Mouse (Mus musculus) limb, embryonic 11.5 days (tissue): Measurements from ENCODE around the gene Nudt8. TPM values are rescaled to one million over a fixed set of nuclear protein-coding genes. Genes with fewer than 3 reads are reported as not detected.

Experiments
- ATAC-seq: fragments of 200-750 bp; cut with Nextera tagmentation; 2 replicates; pipeline ENCODE4 v1.8.0; 2017; ENCODE audit warnings: low read depth; ENCODE audit not compliant: insufficient number of reproducible peaks, low FRiP score, low TSS enrichment
- DNase-seq: peaks from one replicate; pipeline ENCODE4 v3.0.0-alpha.2; 2015; ENCODE audit warnings: low spot score
- H3K27ac ChIP-seq: fragments of 300-500 bp; sonication (generic); replicated peaks from 2 replicates; pipeline ENCODE4 v1.5.1; 2014; ENCODE audit warnings: low read depth, mild to moderate bottlenecking, low read length
- H3K27me3 ChIP-seq: fragments of 300-500 bp; sonication (generic); 2 replicates; pipeline ENCODE4 v1.6.1; 2014; ENCODE audit warnings: mild to moderate bottlenecking, low read length, mixed read lengths; ENCODE audit not compliant: control insufficient read depth, insufficient read depth
- H3K36me3 ChIP-seq: fragments of 300-500 bp; sonication (generic); 2 replicates; pipeline ENCODE4 v1.6.1; 2014; ENCODE audit warnings: mild to moderate bottlenecking, low read length, moderate library complexity, mixed read lengths; ENCODE audit not compliant: control insufficient read depth, insufficient read depth
- H3K4me1 ChIP-seq: fragments of 300-500 bp; sonication (generic); 2 replicates; pipeline ENCODE4 v1.6.1; 2014; ENCODE audit warnings: low read length, mixed read lengths; ENCODE audit not compliant: control insufficient read depth, insufficient read depth
- H3K4me2 ChIP-seq: fragments of 300-500 bp; sonication (generic); 2 replicates; pipeline ENCODE4 v1.6.1; 2014; ENCODE audit warnings: low read depth, mild to moderate bottlenecking, moderate library complexity; ENCODE audit not compliant: severe bottlenecking
- H3K4me3 ChIP-seq: fragments of 300-500 bp; sonication (generic); 2 replicates; pipeline ENCODE4 v1.5.1; 2014; ENCODE audit warnings: low read depth, low read length
- H3K9ac ChIP-seq: fragments of 300-500 bp; sonication (generic); 2 replicates; pipeline ENCODE4 v1.6.1; 2014; ENCODE audit warnings: mild to moderate bottlenecking, low read length
- H3K9me3 ChIP-seq: fragments of 300-500 bp; sonication (generic); 2 replicates; pipeline ENCODE4 v1.6.1; 2016; ENCODE audit warnings: low read length; ENCODE audit not compliant: control insufficient read depth
- WGBS: fragments of 180-500 bp; shearing (Covaris S2); extraction: QIAGEN DNeasy Blood & Tissue Kit; methylation state at CpG from one replicate; pipeline ENCODE4 v1.1.7; 2014; 5-methylcytosine and 5-hydroxymethylcytosine counted together
- polyA plus RNA-seq: library from polyadenylated mRNA; unstranded; fragments of >200 nt; fragmentation: Nextera tagmentation; extraction: Ambion mirVana; gene quantifications from 2 replicates; pipeline ENCODE4 v1.2.1, GENCODE M21; 2014

Nudt8 gene
- polyA plus RNA-seq, 1 experiment from 2014 or later, result 32.6 TPM

DNA sequence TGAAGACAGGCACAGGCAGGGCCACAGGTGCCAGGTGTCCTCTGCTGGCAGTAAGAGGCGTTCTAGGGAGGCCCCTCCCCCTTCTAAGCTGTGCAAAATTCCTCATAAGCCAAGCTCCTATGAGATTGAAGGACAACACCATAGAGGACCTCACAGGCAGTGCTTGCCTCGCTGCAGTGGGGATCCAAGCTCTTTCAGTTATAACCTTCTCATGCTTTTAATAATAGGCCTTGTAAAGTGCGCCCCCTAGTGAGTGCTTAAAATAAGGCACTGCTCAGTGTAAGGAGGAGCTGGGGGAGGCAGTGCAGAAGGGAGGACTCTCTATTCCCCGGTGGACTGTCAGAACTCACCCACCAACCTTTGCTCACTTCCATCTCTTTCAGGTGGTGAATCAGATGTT lies 20.1 kb upstream of the Nudt8 start:
- 9% methylated on average over 4 of the region's 4 CpGs for WGBS
- Histone ChIP-seq H3K4me3 (no peak overlapping the region), H3K36me3 (no peaks in the 10 kb centered on the region), H3K27me3 (no peaks in the 10 kb centered on the region), H3K9ac (no peak overlapping the region), H3K4me2 (no peak overlapping the region), H3K9me3 (no peaks in the 10 kb centered on the region), H3K4me1 (0 out of 2 replicates have a peak, but pooled peaks cover 2% of the 10 kb centered on the region), H3K27ac (no peak overlapping the region)
- peak; percentile 86 for DNase-seq
- peak; percentile 69; the same call in 1 of the 2 replicates for ATAC-seq

DNA sequence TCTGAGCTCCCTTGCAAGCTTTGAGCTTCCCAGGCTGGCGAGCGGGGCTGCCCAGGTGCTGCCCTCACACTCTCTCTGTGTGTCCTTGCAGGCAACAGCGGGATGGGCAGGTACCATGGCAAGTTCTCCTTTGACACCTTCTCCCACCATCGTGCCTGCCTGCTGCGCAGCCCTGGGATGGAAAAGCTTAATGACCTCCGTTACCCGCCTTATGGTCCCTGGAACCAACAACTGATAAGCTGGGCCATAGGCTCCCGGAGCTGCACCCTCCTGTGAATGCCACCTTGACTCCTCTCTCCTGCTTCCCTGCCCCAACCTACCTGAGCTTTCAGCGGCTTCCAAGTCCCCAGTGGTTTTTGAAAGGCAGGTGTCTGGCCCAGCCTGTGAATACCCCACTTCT lies 19.5 kb upstream of the Nudt8 start:
- no peak overlapping the region for H3K4me2 ChIP-seq
- no peak overlapping the region for H3K9ac ChIP-seq
- no peaks in the 10 kb centered on the region for H3K27me3 ChIP-seq
- DNase-seq (no peak), ATAC-seq (no peak)
- no peaks in the 10 kb centered on the region for H3K36me3 ChIP-seq
- WGBS, result 69% methylated on average over 9 of the region's 9 CpGs
- H3K27ac ChIP-seq, result no peak overlapping the region
- H3K9me3 ChIP-seq, result no peaks in the 10 kb centered on the region
- 0 out of 2 replicates have a peak, but pooled peaks cover 4% of the 10 kb centered on the region for H3K4me1 ChIP-seq
- H3K4me3 ChIP-seq, result no peak overlapping the region

DNA sequence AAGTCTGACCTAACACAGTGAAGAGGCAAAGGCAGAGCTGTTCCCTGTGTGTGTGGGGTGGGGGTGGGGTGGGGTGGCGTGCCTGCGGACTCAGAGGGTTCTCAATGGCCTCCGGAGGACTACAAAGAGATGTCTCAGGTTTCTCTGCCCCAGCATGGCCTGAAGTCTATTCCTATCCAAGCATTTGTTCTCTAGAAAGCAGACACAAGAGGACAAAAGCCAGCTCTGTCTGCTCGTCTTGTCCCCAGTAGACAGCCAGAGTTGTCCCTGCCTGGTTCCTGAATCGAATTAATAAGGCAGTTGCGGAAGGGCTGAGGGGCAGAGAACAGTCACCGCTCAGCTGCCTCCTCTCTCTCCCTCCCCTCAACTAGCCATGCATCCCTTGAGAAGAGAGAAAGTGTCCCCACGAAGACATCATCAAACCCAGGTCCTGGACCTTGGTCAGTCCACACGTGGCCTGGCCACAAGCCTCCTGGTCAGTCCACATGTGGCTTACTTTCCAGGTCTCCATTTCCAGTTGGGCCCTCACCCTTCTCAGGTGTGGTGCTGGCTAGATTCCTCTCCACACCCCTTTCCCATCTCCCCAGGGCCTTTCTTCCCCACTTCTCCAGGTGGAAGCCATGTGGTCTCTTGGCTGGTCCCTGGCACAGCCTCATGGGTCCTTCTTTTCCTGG lies 16.7 kb upstream of the Nudt8 start:
- ATAC-seq (no peak), DNase-seq (no peak)
- Histone ChIP-seq H3K4me1 (0 out of 2 replicates have a peak, but pooled peaks cover 6% of the 10 kb centered on the region), H3K9me3 (no peaks in the 10 kb centered on the region), H3K4me3 (no peak overlapping the region), H3K27me3 (no peaks in the 10 kb centered on the region), H3K9ac (no peak overlapping the region), H3K27ac (no peak overlapping the region; the same call in 1 of the 2 replicates), H3K4me2 (no peak overlapping the region), H3K36me3 (no peaks in the 10 kb centered on the region)
- 48% methylated on average over 9 of the region's 9 CpGs for WGBS

DNA sequence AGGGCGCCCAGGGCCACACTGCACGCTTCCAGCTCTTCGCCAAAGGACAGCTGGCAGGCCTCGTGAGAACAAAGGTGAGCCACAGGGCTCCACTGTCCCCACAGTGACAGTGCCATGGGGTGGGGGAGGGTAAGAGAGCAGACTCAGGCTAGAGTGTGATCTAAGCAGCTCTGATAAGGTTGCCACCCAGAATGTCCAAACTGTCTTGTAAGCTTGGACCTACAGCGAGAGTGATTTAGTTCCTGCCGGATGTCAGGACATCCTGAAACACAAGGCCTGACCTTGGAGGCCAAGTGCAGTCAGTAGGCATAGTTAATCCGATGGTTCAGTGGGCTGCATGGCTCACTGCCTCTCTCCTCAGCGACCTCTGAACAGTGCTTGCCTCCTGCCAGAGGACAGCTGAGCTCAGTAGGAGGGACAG lies 15.1 kb upstream of the Nudt8 start:
- no peak overlapping the region; the same call in 1 of the 2 replicates for H3K9ac ChIP-seq
- 39% methylated on average over 8 of the region's 8 CpGs for WGBS
- H3K4me1 ChIP-seq, result 0 out of 2 replicates have a peak, but pooled peaks cover 6% of the 10 kb centered on the region
- H3K27me3 ChIP-seq, result no peaks in the 10 kb centered on the region
- no peak overlapping the region for H3K27ac ChIP-seq
- DNase-seq, result no peak
- no peak overlapping the region for H3K4me3 ChIP-seq
- no peaks in the 10 kb centered on the region for H3K36me3 ChIP-seq
- no peak overlapping the region for H3K4me2 ChIP-seq
- H3K9me3 ChIP-seq, result no peaks in the 10 kb centered on the region
- ATAC-seq, result no peak

DNA sequence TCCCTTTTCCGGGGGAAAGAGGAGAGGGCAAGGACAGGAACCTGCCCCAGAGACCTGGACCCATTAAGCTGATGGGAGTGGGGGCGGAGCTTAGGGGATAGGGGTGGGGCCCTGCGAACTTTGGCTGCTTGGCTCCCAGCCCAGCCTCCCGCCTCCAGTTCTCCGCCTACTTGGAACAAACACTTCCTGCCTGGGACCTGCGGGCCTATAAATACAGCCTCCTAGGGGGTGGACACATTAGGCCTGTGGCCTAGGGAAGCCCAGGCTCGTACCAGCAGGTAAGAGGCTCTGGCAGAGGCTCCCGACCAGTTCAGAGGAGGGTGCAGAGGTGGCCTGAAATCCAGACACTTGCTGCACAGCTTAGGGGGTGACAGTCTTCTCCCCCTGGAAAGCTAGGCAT lies 14.0 kb upstream of the Nudt8 start, which contains the start of gene Acy3:
Gene Acy3 (plus strand): TSS at position 237 of the 400 bp plus-strand sequence.
- WGBS, result 10% methylated on average over 8 of the region's 8 CpGs
- no peak within 1 kb of the TSS for H3K9ac ChIP-seq
- H3K4me2 ChIP-seq, result no peak within 1 kb of the TSS
- no peak within 1 kb of the TSS for H3K4me3 ChIP-seq
- no peaks in the 10 kb centered on the region for H3K9me3 ChIP-seq
- DNase-seq (peak; percentile 69), ATAC-seq (peak; percentile 42; the same call in 1 of the 2 replicates)
- H3K4me1 ChIP-seq, result 0 out of 2 replicates have a peak, but pooled peaks cover 6% of the 10 kb centered on the region
- H3K27ac ChIP-seq, result peak within 1 kb of the TSS; percentile 14; the same call in 1 of the 2 replicates
- H3K27me3 ChIP-seq, result no peaks in the 10 kb centered on the region
- H3K36me3 ChIP-seq, result no peaks in the 10 kb centered on the region

DNA sequence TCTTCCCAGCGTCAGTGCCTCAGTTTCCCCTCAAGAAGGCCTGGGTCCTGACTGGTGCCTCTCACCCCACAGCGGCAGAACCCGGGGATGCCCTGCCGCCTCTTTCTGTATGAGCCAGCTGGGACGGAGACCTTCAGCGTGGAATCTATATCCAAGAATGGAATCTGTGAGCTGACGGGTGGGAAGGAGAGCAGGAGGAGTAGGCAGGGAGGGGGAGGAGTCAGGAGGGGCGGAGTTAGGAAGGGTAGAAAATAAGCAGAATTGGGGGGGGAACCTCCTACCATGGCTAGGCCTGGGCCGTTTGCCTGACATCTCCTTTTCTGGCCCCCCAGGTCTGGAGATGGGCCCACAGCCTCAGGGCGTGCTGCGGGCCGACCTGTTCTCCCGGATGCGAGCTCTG lies 12.3 kb upstream of the Nudt8 start:
- Histone ChIP-seq H3K36me3 (no peaks in the 10 kb centered on the region), H3K4me1 (0 out of 2 replicates have a peak, but pooled peaks cover 6% of the 10 kb centered on the region), H3K9ac (no peak overlapping the region), H3K27ac (no peak overlapping the region), H3K4me3 (no peak overlapping the region), H3K27me3 (no peaks in the 10 kb centered on the region), H3K4me2 (no peak overlapping the region), H3K9me3 (no peaks in the 10 kb centered on the region)
- no peak for DNase-seq
- 88% methylated on average over 14 of the region's 14 CpGs for WGBS
- ATAC-seq, result no peak

DNA sequence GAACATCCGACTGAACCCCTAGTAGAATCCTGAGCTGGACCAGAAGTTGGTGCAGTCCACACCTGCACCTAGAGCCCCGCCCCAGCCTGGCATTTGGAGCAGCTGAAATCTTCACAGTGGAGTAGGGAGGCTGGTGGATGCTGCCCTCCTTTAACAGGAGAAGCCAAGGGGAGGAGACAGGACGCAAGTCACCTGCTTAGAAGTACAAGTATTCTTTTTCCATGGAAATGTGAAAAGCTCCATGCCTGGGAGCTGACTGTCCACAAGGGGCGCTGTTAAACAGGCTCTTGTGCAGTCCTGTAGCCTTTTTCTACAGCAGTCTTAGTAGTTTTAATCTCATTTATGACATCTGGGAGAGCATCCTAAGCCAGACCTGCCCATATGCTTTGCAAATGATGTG lies 11.6 kb upstream of the Nudt8 start:
- DNase-seq, result no peak
- H3K9me3 ChIP-seq, result no peaks in the 10 kb centered on the region
- ATAC-seq, result no peak
- no peaks in the 10 kb centered on the region for H3K27me3 ChIP-seq
- no peak overlapping the region for H3K27ac ChIP-seq
- H3K4me1 ChIP-seq, result 0 out of 2 replicates have a peak, but pooled peaks cover 6% of the 10 kb centered on the region
- whole genome bisulfite sequencing, result 86% methylated on average over 4 of the region's 4 CpGs
- H3K4me3 ChIP-seq, result no peak overlapping the region
- no peaks in the 10 kb centered on the region for H3K36me3 ChIP-seq
- no peak overlapping the region for H3K9ac ChIP-seq
- no peak overlapping the region for H3K4me2 ChIP-seq

DNA sequence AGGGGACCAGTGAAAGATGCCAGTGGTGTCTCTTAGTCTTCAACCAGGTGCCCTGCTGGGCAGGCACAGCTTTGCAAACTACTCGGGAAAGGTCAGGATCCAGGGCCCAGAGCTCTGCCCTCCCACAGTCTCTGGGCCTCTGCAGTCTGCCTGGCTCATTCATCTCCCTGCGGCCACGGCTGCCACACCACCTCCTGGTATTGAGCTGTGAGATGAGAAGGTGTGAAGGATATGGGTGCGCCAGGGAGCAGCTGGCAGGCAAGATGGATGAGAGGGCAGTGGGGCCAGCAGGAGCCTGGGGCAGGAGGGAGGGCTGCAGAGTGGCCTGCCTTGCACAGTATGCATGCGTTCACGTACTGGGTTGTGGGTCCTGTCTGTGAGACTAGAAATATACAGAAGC lies 9.6 kb upstream of the Nudt8 start:
- Histone ChIP-seq H3K9me3 (no peaks in the 10 kb centered on the region), H3K27ac (no peak overlapping the region), H3K4me3 (no peak overlapping the region), H3K4me2 (no peak overlapping the region), H3K9ac (no peak overlapping the region; the same call in 1 of the 2 replicates), H3K36me3 (no peaks in the 10 kb centered on the region), H3K27me3 (no peaks in the 10 kb centered on the region), H3K4me1 (0 out of 2 replicates have a peak, but pooled peaks cover 2% of the 10 kb centered on the region)
- 18% methylated on average over 6 of the region's 6 CpGs for WGBS
- ATAC-seq (no peak), DNase-seq (no peak)
